Mouse (Mus musculus) liver, postnatal 0 days (tissue): ENCODE results near the gene Ptcra.
"Not testable (repeated sequence)": the region's sequence is repeated elsewhere in the genome, so short reads cannot be mapped to it uniquely, and the experiment has no call there.

ENCODE experiments used
- CTCF ChIP-seq: sonication (generic); IDR thresholded peaks from 2 replicates; pipeline ENCODE4 v1.5.1; 2016; ENCODE audit warnings: antibody characterized with exemption, low read depth
- EP300 ChIP-seq: IDR thresholded peaks from 2 replicates; pipeline ENCODE4 v1.6.1; 2016; ENCODE audit warnings: antibody characterized with exemption, low read depth, mild to moderate bottlenecking

GRCm38 (mm10) chr17:46787974-46788373 lies 24.5 kb upstream of the Ptcra start:
- not testable (repeated sequence) for TF ChIP-seq CTCF, EP300
